In the genomic region with DNA sequence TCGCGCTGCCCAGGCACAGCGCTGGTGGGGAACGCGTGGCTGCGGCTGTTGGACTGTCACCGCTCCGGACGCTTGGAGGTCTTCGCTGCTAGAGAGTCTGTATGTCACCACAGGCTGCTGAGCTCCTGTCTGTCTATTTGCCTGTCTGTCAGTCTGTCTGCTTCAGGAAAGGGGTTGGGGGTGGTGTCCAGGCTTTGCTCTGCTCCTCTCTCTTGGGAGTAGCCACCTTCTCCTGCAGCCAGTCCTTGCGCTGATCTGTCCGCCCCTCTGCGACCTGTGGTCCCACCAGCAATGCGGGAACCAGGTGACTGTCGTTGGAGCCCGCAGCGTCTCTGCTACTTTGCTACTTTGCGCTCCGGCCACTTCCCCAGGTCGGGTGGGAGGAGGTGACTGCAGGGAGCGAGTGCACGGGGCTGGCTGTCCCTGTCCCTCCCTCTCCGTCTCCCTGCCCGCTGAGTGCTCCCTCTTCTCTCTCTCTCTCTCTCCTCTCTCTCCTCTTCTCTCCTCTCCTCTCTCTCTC, we compare ENCODE assay signal across 9 mouse cellular contexts. TPM values are rescaled to one million over a fixed set of nuclear protein-coding genes. Genes with fewer than 3 reads are reported as not detected.
DNase-seq lines count a peak whose midpoint lies in the region; ATAC-seq and TF ChIP-seq lines count a peak whose summit lies in the region.
"Had no signal": no experiment of that assay in that cellular context is flagged by ENCODE, and none has a peak within 500 bp of the region (broad histone marks: within the 10 kb centered on the region; RNA-seq: fewer than 3 reads in every experiment).

No protein-coding gene starts in this region.

- no peak for TF ChIP-seq EP300 in heart, adult 2 months (IDR thresholded peaks at IDR 0.05; ENCODE audit: insufficient read depth, low read depth, low read length)

- DNase-seq in heart, adult 2 months: peak; percentile 3 to 21
- DNase-seq in heart, adult 11 months: no peak
- DNase-seq in ES-E14 (ENCODE audit: low read depth, low spot score): peak; percentile 9
- DNase-seq in embryo, embryonic 9.5 days (ENCODE audit: extremely low spot score): peak; percentile 61
- DNase-seq in midbrain, embryonic 14.5 days: peak; percentile 62
- DNase-seq in thymus, postnatal 10 days (ENCODE audit: low spot score in 2 of 2): peak; percentile 45 to 49

- H3K27ac ChIP-seq in heart, adult 2 months: no peak overlapping the region
- H3K27ac ChIP-seq in ES-E14 (ENCODE audit: insufficient read depth, low read depth, low read length, poor library complexity, severe bottlenecking): no peak overlapping the region
- H3K27ac ChIP-seq in hindbrain, embryonic 15.5 days (replicated peaks): peak overlapping the region; percentile 92
- H3K27ac ChIP-seq in midbrain, embryonic 14.5 days (replicated peaks; ENCODE audit: low read depth, low read length): peak overlapping the region; percentile 93

- in situ Hi-C loops in ES-E14 (cut with MboI; ENCODE audit: low sequenced_read_pairs in 2 of 2, unreplicated experiment in 2 of 2): no loop called here

- ATAC-seq in hindbrain, embryonic 15.5 days (ENCODE audit: low FRiP score, low read depth): peak; percentile 62
- ATAC-seq in midbrain, embryonic 14.5 days (ENCODE audit: low FRiP score, low TSS enrichment): peak; percentile 43
- no peak for ATAC-seq in activated CD4-positive, CD25-positive, alpha-beta regulatory T cell, adult 4 months

- H3K27me3 ChIP-seq in heart, adult 2 months (ENCODE audit: control insufficient read depth, insufficient read depth, low read length): peaks cover 2% of the 10 kb centered on the region
- H3K27me3 ChIP-seq in hindbrain, embryonic 15.5 days: no peaks in the 10 kb centered on the region
- H3K27me3 ChIP-seq in midbrain, embryonic 14.5 days (ENCODE audit: control insufficient read depth, insufficient read depth, low read length): no peaks in the 10 kb centered on the region

- H3K4me1 ChIP-seq in heart, adult 2 months (ENCODE audit: control insufficient read depth, insufficient read depth, low read length): no peaks in the 10 kb centered on the region
- peaks cover 0 to 3% of the 10 kb centered on the region in 2 experiments; a peak in 1 of 4 replicates for H3K4me1 ChIP-seq in ES-E14 (ENCODE audit: control insufficient read depth in 2 of 2, insufficient read depth in 2 of 2, low read length in 2 of 2, poor library complexity in 1 of 2)
- peaks cover 6% of the 10 kb centered on the region; the same call in 1 of the 2 replicates for H3K4me1 ChIP-seq in hindbrain, embryonic 15.5 days (replicated peaks)
- 0 out of 2 replicates have a peak, but pooled peaks cover 2% of the 10 kb centered on the region for H3K4me1 ChIP-seq in midbrain, embryonic 14.5 days (ENCODE audit: control insufficient read depth, insufficient read depth, low read length)

- peak overlapping the region; percentile 72 for H3K4me2 ChIP-seq in hindbrain, embryonic 15.5 days
- peak overlapping the region; percentile 85 for H3K4me2 ChIP-seq in midbrain, embryonic 14.5 days (ENCODE audit: low read length)

- H3K79me2 ChIP-seq in heart, adult 2 months (replicated peaks; ENCODE audit: control insufficient read depth, insufficient read depth, low read length): no peaks in the 10 kb centered on the region

- H3K4me3 ChIP-seq in heart, adult 2 months: no peak overlapping the region
- peak overlapping the region; percentile 55 to 62 for H3K4me3 ChIP-seq in ES-E14 (ENCODE audit: insufficient read depth in 1 of 2, low read depth in 1 of 2, low read length in 2 of 2, poor library complexity in 1 of 2, severe bottlenecking in 1 of 2)
- peak overlapping the region; percentile 60 for H3K4me3 ChIP-seq in hindbrain, embryonic 15.5 days
- H3K4me3 ChIP-seq in midbrain, embryonic 14.5 days (replicated peaks; ENCODE audit: low read depth, low read length): peak overlapping the region; percentile 64

- no peak for TF ChIP-seq POLR2A in heart, adult 2 months (IDR thresholded peaks at IDR 0.05; ENCODE audit: insufficient read depth, low read depth, low read length)

- WGBS in heart, adult 2 months: 3% methylated on average over 24 of the region's 24 CpGs
- WGBS in hindbrain, embryonic 15.5 days: under 1% methylated on average over 22 of the region's 24 CpGs
- under 1% methylated on average over 24 of the region's 24 CpGs for WGBS in midbrain, embryonic 14.5 days

- H3K9ac ChIP-seq in heart, adult 2 months (ENCODE audit: low read depth, low read length): no peak overlapping the region
- H3K9ac ChIP-seq in ES-E14 (ENCODE audit: insufficient read depth, low read depth, low read length, poor library complexity, severe bottlenecking): no peak overlapping the region
- peak overlapping the region; percentile 86 for H3K9ac ChIP-seq in hindbrain, embryonic 15.5 days
- peak overlapping the region; percentile 90 for H3K9ac ChIP-seq in midbrain, embryonic 14.5 days (replicated peaks; ENCODE audit: low read length)

- H3K9me3 ChIP-seq in ES-E14 (ENCODE audit: control insufficient read depth, insufficient read depth, low read depth, low read length): no peaks in the 10 kb centered on the region
- H3K9me3 ChIP-seq in hindbrain, embryonic 15.5 days: no peaks in the 10 kb centered on the region
- H3K9me3 ChIP-seq in midbrain, embryonic 14.5 days (ENCODE audit: control insufficient read depth, low read length): no peaks in the 10 kb centered on the region

- TF ChIP-seq CTCF in heart, adult 2 months (IDR thresholded peaks at IDR 0.05): no peak

- intact Hi-C loops in heart, adult 2 months (cut with DNase I): no loop called here

- H3K36me3 ChIP-seq in heart, adult 2 months (ENCODE audit: control insufficient read depth, insufficient read depth, low read length): no peaks in the 10 kb centered on the region
- no peaks in the 10 kb centered on the region for H3K36me3 ChIP-seq in ES-E14 (ENCODE audit: control insufficient read depth, insufficient read depth, low read length, poor library complexity, severe bottlenecking)
- no peaks in the 10 kb centered on the region for H3K36me3 ChIP-seq in hindbrain, embryonic 15.5 days
- no peaks in the 10 kb centered on the region for H3K36me3 ChIP-seq in midbrain, embryonic 14.5 days (ENCODE audit: control insufficient read depth, insufficient read depth, low read length)
- H3K36me3 ChIP-seq: G1E had no signal

TF ChIP-seq in ES-E14, 5 proteins besides CTCF, POLR2A, EP300 and RAD21:
- TF ChIP-seq ZNF384 (IDR thresholded peaks at IDR 0.05; ENCODE audit: low read depth, low read length): no peak
- TF ChIP-seq CHD2 (IDR thresholded peaks at IDR 0.05; ENCODE audit: low read depth, low read length): no peak
- TF ChIP-seq MAFK (IDR thresholded peaks at IDR 0.05; ENCODE audit: insufficient read depth, low read depth, low read length): no peak
- TF ChIP-seq ZC3H11A (IDR thresholded peaks at IDR 0.05; ENCODE audit: borderline replicate concordance, low read depth, low read length): no peak

RNA-seq across cellular contexts. Expression of a gene that starts 1.2 kb away (rescaled TPM):
- 1 to 10 TPM in 1 of 2 experiments, under 1 TPM in 1; 0.99 to 1.3 TPM for total RNA-seq in heart, adult 2 months (2021)
- polyA plus RNA-seq in heart, adult 2 months (2012; rRNA removed): 1.0 and 1.7 TPM in 2 replicates
- total RNA-seq in ES-E14 (2012; rRNA removed): 0.22 and 0.42 TPM in 2 replicates
- polyA plus RNA-seq in hindbrain, embryonic 15.5 days (2015; fragmentation: Nextera tagmentation; extraction: Ambion mirVana): 42.0 and 54.5 TPM in 2 replicates
- 27.4 and 37.7 TPM in 2 replicates for polyA plus RNA-seq in midbrain, embryonic 14.5 days (2014; fragmentation: Nextera tagmentation; extraction: Ambion mirVana)
- polyA plus RNA-seq in activated CD4-positive, CD25-positive, alpha-beta regulatory T cell, adult 4 months (2017; shearing (Covaris generic)): under 1 TPM in 1 of 2 experiments, not detected in 1; 0.75 TPM
- polyA plus RNA-seq: G1E had no signal

Comparison
In these comparisons a context has a peak if more than half of its experiments do, and no peak if none do; other contexts are left out.
1. H3K27ac ChIP-seq: peak in hindbrain, embryonic 15.5 days (single experiment) and midbrain, embryonic 14.5 days (single experiment); none in heart, adult 2 months (single experiment) and ES-E14 (single experiment).
2. H3K9ac ChIP-seq: peak in hindbrain, embryonic 15.5 days (single experiment) and midbrain, embryonic 14.5 days (single experiment); none in heart, adult 2 months (single experiment) and ES-E14 (single experiment).
3. RNA of a gene that starts 1.2 kb away (polyA plus RNA-seq): 42.0 to 54.5 TPM in hindbrain, embryonic 15.5 days and 27.4 to 37.7 TPM in midbrain, embryonic 14.5 days; 1.0 to 1.7 TPM in heart, adult 2 months and 0.75 TPM in activated CD4-positive, CD25-positive, alpha-beta regulatory T cell, adult 4 months; every median in the first group is over 10 times any median in the second.